ENCODE assay signal across 8 mouse cellular contexts in the genomic region with DNA sequence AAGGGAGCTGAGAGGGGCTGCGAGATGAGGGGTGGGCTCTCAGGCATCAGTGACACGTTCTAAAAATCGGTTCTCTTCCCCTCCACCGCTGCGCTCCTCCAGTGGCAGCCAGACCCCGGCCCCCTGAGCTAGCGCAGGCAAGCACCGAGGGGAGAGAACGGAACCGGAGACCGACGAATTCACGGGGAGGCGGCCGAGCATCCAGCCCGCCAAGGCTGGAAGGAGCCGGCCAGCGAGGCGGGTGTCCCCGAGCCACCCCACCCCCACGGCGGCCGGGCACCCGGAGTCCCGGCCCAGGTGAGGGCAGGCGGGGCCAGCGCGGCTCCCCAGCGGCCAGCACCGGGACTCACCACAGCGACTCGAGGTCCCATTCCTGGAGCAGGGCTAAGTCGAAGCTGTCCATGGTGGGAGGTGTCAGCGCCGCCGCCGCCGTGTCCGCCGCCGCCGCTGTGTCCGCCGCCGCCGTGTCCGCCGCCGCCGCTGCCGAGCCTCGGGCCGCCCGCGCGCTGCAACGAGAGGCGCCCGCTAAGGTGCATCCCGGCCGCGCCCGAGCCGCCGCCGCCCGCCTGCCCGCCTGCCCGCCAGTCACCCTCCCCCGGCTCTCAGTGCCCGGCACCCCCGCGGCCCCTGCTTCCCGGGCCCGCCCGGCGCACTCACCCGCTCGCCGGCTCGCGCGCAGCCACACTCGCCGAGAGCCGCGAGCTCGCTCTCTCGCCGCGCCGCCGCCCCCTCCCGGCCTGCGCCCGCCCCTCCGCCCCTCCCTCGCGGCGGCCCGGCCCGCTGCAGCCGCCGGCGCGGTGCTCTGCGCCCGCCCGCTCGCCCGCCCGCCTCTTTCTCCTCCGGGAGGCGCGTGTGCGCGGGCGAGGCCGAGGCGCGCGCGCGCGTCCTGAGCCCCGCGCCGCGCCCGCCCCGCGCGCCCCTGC. TPM values are rescaled to one million over a fixed set of nuclear protein-coding genes. Genes with fewer than 3 reads are reported as not detected.
DNase-seq lines count a peak whose midpoint lies in the region; ATAC-seq lines count a peak whose summit lies in the region.

No protein-coding gene starts in this region.

- peak overlapping the region; percentile 97 for H3K9ac ChIP-seq in forebrain, embryonic 16.5 days (replicated peaks; ENCODE audit: low read depth, low read length)
- H3K9ac ChIP-seq in hindbrain, embryonic 12.5 days = peak overlapping the region; percentile 89

- intact Hi-C loops in left cerebral cortex, postnatal 25 days (cut with DNase I) = loop anchor here (2.0 to 10.0 kb wide), 6 partner anchors 140 to 498 kb away; partner anchors contain the start of gene Rev1

- ATAC-seq in forebrain, embryonic 16.5 days = peak; percentile 87
- peak; percentile 84 for ATAC-seq in hindbrain, embryonic 12.5 days (ENCODE audit: low FRiP score)
- no peak for ATAC-seq in monocyte, adult 5-6 weeks (replicated peaks; ENCODE audit: insufficient number of reproducible peaks, low FRiP score, low TSS enrichment, poor library complexity, severe bottlenecking)

- H3K36me3 ChIP-seq in forebrain, embryonic 16.5 days (ENCODE audit: control insufficient read depth, insufficient read depth) = no peaks in the 10 kb centered on the region
- no peaks in the 10 kb centered on the region for H3K36me3 ChIP-seq in hindbrain, embryonic 12.5 days
- no peaks in the 10 kb centered on the region for H3K36me3 ChIP-seq in megakaryocyte, embryonic 14.5 days (replicated peaks; ENCODE audit: low read length)

- no peaks in the 10 kb centered on the region for H3K9me3 ChIP-seq in forebrain, embryonic 16.5 days (ENCODE audit: control insufficient read depth, low read length)
- no peaks in the 10 kb centered on the region for H3K9me3 ChIP-seq in hindbrain, embryonic 12.5 days (replicated peaks)
- no peaks in the 10 kb centered on the region for H3K9me3 ChIP-seq in megakaryocyte, embryonic 14.5 days

- peak overlapping the region; percentile 56 for H3K4me2 ChIP-seq in forebrain, embryonic 16.5 days (ENCODE audit: low read length)
- peak overlapping the region; percentile 83 for H3K4me2 ChIP-seq in hindbrain, embryonic 12.5 days (replicated peaks)

- peak; percentile 73 for DNase-seq in NIH3T3 (ENCODE audit: low read depth)
- DNase-seq in cerebellum, adult 11-12 months = peak; percentile 69
- DNase-seq in left cerebral cortex, postnatal 25 days (ENCODE audit: low spot score in 2 of 2) = peak; percentile 43 to 64
- DNase-seq in right cerebral cortex, postnatal 14 days = peak; percentile 64

- H3K4me3 ChIP-seq in forebrain, embryonic 16.5 days (replicated peaks; ENCODE audit: low read length) = peak overlapping the region; percentile 98
- peak overlapping the region; percentile 73 for H3K4me3 ChIP-seq in hindbrain, embryonic 12.5 days
- peak overlapping the region; percentile 91 for H3K4me3 ChIP-seq in megakaryocyte, embryonic 14.5 days (replicated peaks)

- WGBS in forebrain, embryonic 16.5 days = under 1% methylated on average over 112 of the region's 133 CpGs
- WGBS in hindbrain, embryonic 12.5 days = under 1% methylated on average over 78 of the region's 133 CpGs

- no peaks in the 10 kb centered on the region for H3K27me3 ChIP-seq in forebrain, embryonic 16.5 days (replicated peaks; ENCODE audit: control insufficient read depth, insufficient read depth, low read length)
- H3K27me3 ChIP-seq in hindbrain, embryonic 12.5 days = no peaks in the 10 kb centered on the region
- peaks cover 40% of the 10 kb centered on the region for H3K27me3 ChIP-seq in megakaryocyte, embryonic 14.5 days (replicated peaks)

- H3K4me1 ChIP-seq in forebrain, embryonic 16.5 days (replicated peaks; ENCODE audit: control insufficient read depth, insufficient read depth, low read length) = peaks cover 53% of the 10 kb centered on the region
- H3K4me1 ChIP-seq in hindbrain, embryonic 12.5 days = peaks cover 60% of the 10 kb centered on the region
- peaks cover 14% of the 10 kb centered on the region for H3K4me1 ChIP-seq in megakaryocyte, embryonic 14.5 days

- H3K27ac ChIP-seq in forebrain, embryonic 16.5 days (ENCODE audit: low read length) = peak overlapping the region; percentile 93
- peak overlapping the region; percentile 99 for H3K27ac ChIP-seq in hindbrain, embryonic 12.5 days

RNA-seq across cellular contexts. Expression of gene Aff3, which starts 37.8 kb away (rescaled TPM):
- 16.9 and 22.4 TPM in 2 replicates for polyA plus RNA-seq in forebrain, embryonic 16.5 days (2015; fragmentation: Nextera tagmentation; extraction: Ambion mirVana)
- polyA plus RNA-seq in hindbrain, embryonic 12.5 days (2016; fragmentation: Nextera tagmentation; extraction: Ambion mirVana) = 45.1 and 45.2 TPM in 2 replicates
- total RNA-seq in left cerebral cortex, postnatal 25 days (2021) = 100 to 1,000 TPM in 1 of 2 experiments, 10 to 100 TPM in 1; 94.2 to 102 TPM
- polyA plus RNA-seq in megakaryocyte, embryonic 14.5 days (2012; ENCODE audit: insufficient read depth, low replicate concordance) = 0.92 and 4.4 TPM in 2 replicates
- 14.5 to 27.7 TPM (median 22.8 TPM) in 3 replicates for total RNA-seq in monocyte, adult 5-6 weeks (2017)
